Mouse (Mus musculus) forebrain, postnatal 0 days (tissue): ENCODE measurements at regions not wholly inside any gene's neighbourhood (a gene's known extent, or its start where the extent isn't known, plus 50 kb on each side); places are given as distances from the start of the nearest gene placed in this dataset.

Source experiments
- ATAC-seq: fragments of 200-750 bp; cut with Nextera tagmentation; 2 replicates; pipeline ENCODE4 v1.8.0; 2017; ENCODE audit warnings: mild to moderate bottlenecking, moderate library complexity
- DNase-seq: peaks from one replicate; pipeline ENCODE4 v3.0.0-alpha.2; 2015
- H3K27ac ChIP-seq: fragments of 300-500 bp; sonication (generic); 2 replicates; pipeline ENCODE4 v1.5.1; 2014; ENCODE audit warnings: low read depth, mild to moderate bottlenecking, antibody characterized with exemption, low read length, moderate library complexity, mixed read lengths
- H3K27me3 ChIP-seq: fragments of 300-500 bp; sonication (generic); 2 replicates; pipeline ENCODE4 v1.6.1; 2014; ENCODE audit warnings: mild to moderate bottlenecking, low read length, mixed read lengths; ENCODE audit not compliant: insufficient read depth
- H3K36me3 ChIP-seq: fragments of 300-500 bp; sonication (generic); 2 replicates; pipeline ENCODE4 v1.6.1; 2014; ENCODE audit warnings: mild to moderate bottlenecking, moderate library complexity; ENCODE audit not compliant: insufficient read depth
- H3K4me1 ChIP-seq: fragments of 300-500 bp; sonication (generic); 2 replicates; pipeline ENCODE4 v1.6.1; 2014; ENCODE audit warnings: antibody characterized with exemption; ENCODE audit not compliant: insufficient read depth
- H3K4me2 ChIP-seq: fragments of 300-500 bp; sonication (generic); 2 replicates; pipeline ENCODE4 v1.6.1; 2014; ENCODE audit warnings: low read depth, mild to moderate bottlenecking, moderate library complexity
- H3K4me3 ChIP-seq: fragments of 300-500 bp; sonication (generic); 2 replicates; pipeline ENCODE4 v1.5.1; 2014; ENCODE audit warnings: low read depth, low read length, mixed read lengths
- H3K9ac ChIP-seq: fragments of 300-500 bp; sonication (generic); 2 replicates; pipeline ENCODE4 v1.6.1; 2014; ENCODE audit warnings: mild to moderate bottlenecking
- H3K9me3 ChIP-seq: fragments of 300-500 bp; sonication (generic); 2 replicates; pipeline ENCODE4 v1.6.1; 2016; ENCODE audit warnings: low read length
- CTCF ChIP-seq: sonication (generic); IDR thresholded peaks from 2 replicates; pipeline ENCODE4 v1.5.1; 2016; ENCODE audit warnings: antibody characterized with exemption, control low read depth, low read depth
- WGBS: fragments of 180-500 bp; shearing (Covaris S2); extraction: QIAGEN DNeasy Blood & Tissue Kit; methylation state at CpG from one replicate; pipeline ENCODE4 v1.1.7; 2014; 5-methylcytosine and 5-hydroxymethylcytosine counted together

DNA sequence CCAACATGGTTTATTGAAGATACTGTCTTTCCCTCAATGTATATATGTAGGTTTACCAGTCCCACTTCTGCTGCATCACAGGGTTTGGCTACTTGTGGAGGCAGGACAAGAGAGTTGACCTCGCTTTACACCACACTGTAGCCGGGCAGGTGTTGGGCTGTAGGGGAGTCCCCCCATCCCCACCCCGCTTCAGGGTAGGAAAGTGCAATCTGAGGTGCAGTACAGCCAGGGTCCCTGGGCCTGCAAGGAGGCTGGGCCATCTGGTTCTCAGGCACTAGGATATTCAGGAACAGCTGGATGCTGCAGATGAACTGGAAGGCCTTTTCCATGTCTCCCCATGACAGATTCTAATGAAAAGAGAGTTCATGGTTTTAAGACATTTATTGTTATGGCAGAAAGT is 142.0 kb downstream of the Sis start:
- H3K9me3 ChIP-seq: no peaks in the 10 kb centered on the region
- no peak for ATAC-seq

DNA sequence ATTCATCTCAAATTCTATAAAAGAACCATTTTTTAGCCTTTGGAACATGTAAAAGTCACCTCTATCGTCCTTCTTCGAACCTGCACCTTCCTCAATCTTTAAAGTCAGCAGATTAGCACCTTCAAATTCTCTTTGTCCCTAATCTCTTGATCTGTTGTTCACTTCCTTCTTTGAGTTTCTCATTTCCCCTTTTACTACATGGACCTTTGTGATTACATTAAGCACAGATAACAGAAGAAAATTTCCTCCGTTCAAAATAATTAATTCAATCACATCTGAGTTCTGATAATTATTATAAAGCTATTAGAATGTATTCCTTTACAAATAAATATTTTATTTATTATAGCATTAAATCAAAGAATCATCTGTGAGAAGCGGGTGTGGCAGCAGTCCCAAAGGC is 144.5 kb downstream of the Sis start:
- H3K9me3 ChIP-seq: no peaks in the 10 kb centered on the region
- WGBS: 71% methylated on average over 4 of the region's 4 CpGs
- H3K4me2 ChIP-seq: no peak overlapping the region
- no peak overlapping the region for H3K4me3 ChIP-seq
- no peak overlapping the region for H3K27ac ChIP-seq
- H3K36me3 ChIP-seq: no peaks in the 10 kb centered on the region
- no peak for ATAC-seq
- no peak overlapping the region for H3K9ac ChIP-seq
- no peak for TF ChIP-seq CTCF
- no peaks in the 10 kb centered on the region for H3K4me1 ChIP-seq
- no peaks in the 10 kb centered on the region for H3K27me3 ChIP-seq
- DNase-seq: no peak

More for the DNA sequence above, 142.0 kb downstream of the Sis start:
- Histone ChIP-seq H3K27ac (no peak overlapping the region), H3K9ac (no peak overlapping the region), H3K4me3 (no peak overlapping the region), H3K4me1 (no peaks in the 10 kb centered on the region), H3K27me3 (no peaks in the 10 kb centered on the region), H3K4me2 (no peak overlapping the region), H3K36me3 (no peaks in the 10 kb centered on the region)
- TF ChIP-seq CTCF: no peak
- 87% methylated on average over 3 of the region's 3 CpGs for WGBS
- no peak for DNase-seq

DNA sequence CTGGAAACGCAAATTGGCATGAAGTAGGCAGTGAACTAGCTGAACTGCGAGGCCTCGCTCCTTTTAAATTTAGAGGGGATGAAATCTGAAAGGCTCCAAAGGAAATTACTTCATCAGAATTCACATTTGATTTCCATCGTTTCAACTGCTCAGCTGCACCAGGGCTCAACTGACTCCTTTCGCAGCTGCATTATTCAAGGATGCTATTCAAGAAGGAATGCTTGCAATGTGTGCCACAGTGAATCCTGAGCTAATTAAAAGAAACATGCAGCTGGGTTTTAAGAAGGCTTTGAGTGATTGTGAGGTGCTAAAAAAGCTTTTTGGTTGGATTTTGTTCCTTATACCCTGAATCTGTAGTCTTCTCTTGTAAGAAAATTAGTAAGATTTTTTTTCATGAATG is 177.1 kb downstream of the Sis start:
- peak; percentile 36 for DNase-seq
- Histone ChIP-seq H3K4me2 (no peak overlapping the region), H3K36me3 (no peaks in the 10 kb centered on the region), H3K27ac (no peak overlapping the region), H3K9ac (no peak overlapping the region), H3K9me3 (no peaks in the 10 kb centered on the region), H3K27me3 (no peaks in the 10 kb centered on the region), H3K4me1 (no peaks in the 10 kb centered on the region), H3K4me3 (no peak overlapping the region)
- 10% methylated on average over 5 of the region's 5 CpGs for WGBS
- no peak for TF ChIP-seq CTCF
- ATAC-seq: peak; percentile 85
